In the genomic region with DNA sequence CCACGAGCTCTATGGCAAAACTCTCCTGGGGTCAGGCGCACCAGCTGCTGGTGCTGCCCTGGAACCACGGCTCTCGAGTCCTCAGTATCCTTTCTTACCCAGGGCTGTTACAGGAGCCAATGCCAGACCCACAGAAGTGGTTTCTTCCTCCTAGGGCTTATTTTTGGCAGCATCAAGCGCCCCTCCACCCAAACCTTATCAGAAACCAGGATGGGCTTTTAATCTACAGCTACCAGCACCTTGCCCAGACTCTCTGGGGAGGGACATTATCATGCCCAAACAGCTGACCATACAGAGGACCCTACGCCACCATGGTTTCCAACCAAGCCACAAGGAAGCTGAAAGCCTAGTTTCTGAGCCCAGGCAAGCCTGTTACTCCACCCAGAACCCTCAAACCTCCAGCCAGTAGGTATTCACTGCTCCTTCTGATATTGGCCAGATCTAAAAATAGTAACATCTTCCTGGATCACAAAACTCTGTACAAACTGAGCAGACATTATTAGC, we compare ENCODE assay signal across 11 mouse cellular contexts. TPM values are rescaled to one million over a fixed set of nuclear protein-coding genes. Genes with fewer than 3 reads are reported as not detected.
A peak's percentile ranks its signal among the peaks of the same experiment; 100 is the strongest.
DNase-seq lines count a peak whose midpoint lies in the region; ATAC-seq and TF ChIP-seq lines count a peak whose summit lies in the region.
"Had no signal": no experiment of that assay in that cellular context is flagged by ENCODE, and none has a peak within 500 bp of the region (broad histone marks: within the 10 kb centered on the region; RNA-seq: fewer than 3 reads in every experiment).

No protein-coding gene starts in this region.

- peaks cover 15% of the 10 kb centered on the region for H3K36me3 ChIP-seq in kidney, embryonic 15.5 days

- peak; percentile 48; the same call in 1 of the 2 replicates for ATAC-seq in kidney, embryonic 15.5 days (replicated peaks; ENCODE audit: low FRiP score)
- ATAC-seq in common myeloid progenitor, adult 5-6 weeks (replicated peaks; ENCODE audit: low read depth, poor library complexity, severe bottlenecking): peak; percentile 68
- peak; percentile 79 for ATAC-seq in megakaryocyte progenitor cell, adult 5-6 weeks (replicated peaks; ENCODE audit: poor library complexity)
- ATAC-seq: intestine, postnatal 0 days had no signal

- no peak for DNase-seq in kidney, postnatal 4 days
- peak; percentile 99 for DNase-seq in MEL-GATA-1-ER (ENCODE audit: extremely low read depth, low read depth)
- no peak for DNase-seq in cerebellum, adult 2 months
- no peak for DNase-seq in urinary bladder, adult 2 months (ENCODE audit: low spot score)
- no peak for DNase-seq in frontal cortex, postnatal 36 days (ENCODE audit: low spot score in 2 of 2)
- DNase-seq: cerebellum, adult 11 months had no signal

- WGBS in kidney, embryonic 15.5 days: 81% methylated on average over 6 of the region's 6 CpGs
- 84% methylated on average over 6 of the region's 6 CpGs for WGBS in cerebellum, adult 2 months

- no peaks in the 10 kb centered on the region for H3K9me3 ChIP-seq in kidney, embryonic 15.5 days (replicated peaks)

- H3K4me1 ChIP-seq in kidney, embryonic 15.5 days: peaks cover 80% of the 10 kb centered on the region
- peaks cover 15% of the 10 kb centered on the region for H3K4me1 ChIP-seq in cerebellum, adult 2 months (ENCODE audit: control insufficient read depth, insufficient read depth, low read length)

- H3K9ac ChIP-seq in kidney, embryonic 15.5 days: no peak overlapping the region

- no peak for TF ChIP-seq POLR2A in cerebellum, adult 2 months (IDR thresholded peaks at IDR 0.05; ENCODE audit: borderline replicate concordance, insufficient read depth, low read length)

- H3K27ac ChIP-seq in kidney, embryonic 15.5 days: peak overlapping the region; percentile 38; the same call in 1 of the 2 replicates
- no peak overlapping the region for H3K27ac ChIP-seq in cerebellum, adult 2 months (ENCODE audit: insufficient read depth, low read length)

- H3K27me3 ChIP-seq in kidney, embryonic 15.5 days: no peaks in the 10 kb centered on the region
- H3K27me3 ChIP-seq in cerebellum, adult 2 months (ENCODE audit: control insufficient read depth, insufficient read depth, low read length): no peaks in the 10 kb centered on the region

- H3K4me2 ChIP-seq in kidney, embryonic 15.5 days: no peak overlapping the region

- H3K4me3 ChIP-seq in kidney, embryonic 15.5 days (replicated peaks): no peak overlapping the region
- no peak overlapping the region for H3K4me3 ChIP-seq in cerebellum, adult 2 months (replicated peaks; ENCODE audit: insufficient read depth, low read depth, low read length)

- no peak for TF ChIP-seq CTCF in cerebellum, adult 2 months (IDR thresholded peaks at IDR 0.05; ENCODE audit: borderline replicate concordance, insufficient read depth, low read depth, low read length)

RNA-seq across cellular contexts. Expression of a gene that starts 5.8 kb away (rescaled TPM):
- 31.1 and 32.2 TPM in 2 replicates for polyA plus RNA-seq in kidney, embryonic 15.5 days (2015; fragmentation: Nextera tagmentation; extraction: Ambion mirVana)
- total RNA-seq in common myeloid progenitor, adult 5-6 weeks (2017): 87.7 and 93.6 TPM in 2 replicates
- total RNA-seq in megakaryocyte progenitor cell, adult 5-6 weeks (2015): 14.2 and 22.2 TPM in 2 replicates
- total RNA-seq in megakaryocyte progenitor cell, adult 5-6 weeks (2017): 38.7 and 47.8 TPM in 2 replicates
- 11.9 and 15.3 TPM in 2 replicates for polyA plus RNA-seq in cerebellum, adult 2 months (2012; rRNA removed)
- 48.4 and 67.8 TPM in 2 replicates for polyA plus RNA-seq in urinary bladder, adult 2 months (2012; rRNA removed)

RNA-seq across cellular contexts. Expression of a gene that starts 36.1 kb away (rescaled TPM):
- 11.6 and 12.4 TPM in 2 replicates for polyA plus RNA-seq in kidney, embryonic 15.5 days (2015; fragmentation: Nextera tagmentation; extraction: Ambion mirVana)
- total RNA-seq in common myeloid progenitor, adult 5-6 weeks (2017): not detected in 2 replicates
- not detected in 2 replicates for total RNA-seq in megakaryocyte progenitor cell, adult 5-6 weeks (2015)
- not detected in 2 replicates for total RNA-seq in megakaryocyte progenitor cell, adult 5-6 weeks (2017)
- 7.5 and 10.8 TPM in 2 replicates for polyA plus RNA-seq in cerebellum, adult 2 months (2012; rRNA removed)
- polyA plus RNA-seq in urinary bladder, adult 2 months (2012; rRNA removed): 14.0 and 18.9 TPM in 2 replicates

RNA-seq across cellular contexts. Expression of a gene that starts 37.9 kb away (rescaled TPM):
- polyA plus RNA-seq in kidney, embryonic 15.5 days (2015; fragmentation: Nextera tagmentation; extraction: Ambion mirVana): 0.30 and 0.31 TPM in 2 replicates
- 0.53 and 0.55 TPM in 2 replicates for total RNA-seq in common myeloid progenitor, adult 5-6 weeks (2017)
- total RNA-seq in megakaryocyte progenitor cell, adult 5-6 weeks (2015): 1.3 and 2.3 TPM in 2 replicates
- total RNA-seq in megakaryocyte progenitor cell, adult 5-6 weeks (2017): 0.74 and 1.8 TPM in 2 replicates
- polyA plus RNA-seq in cerebellum, adult 2 months (2012; rRNA removed): not detected in 2 replicates
- polyA plus RNA-seq in urinary bladder, adult 2 months (2012; rRNA removed): 0.04 TPM in 1 of 2 replicates, not detected in the other
- polyA plus RNA-seq: intestine, postnatal 0 days; limb, embryonic 11.5 days had no signal
